Mouse (Mus musculus) ES-Bruce4 (cell line): ENCODE data around the gene Fosl1.
"Not testable (repeated sequence)": the region's sequence is repeated elsewhere in the genome, so short reads cannot be mapped to it uniquely, and the experiment has no call there.

Experiments used
- CTCF ChIP-seq: IDR thresholded peaks from one replicate; pipeline ENCODE4 v1.8.1; 2011; ENCODE audit warnings: low read depth, low read length
- EP300 ChIP-seq: IDR thresholded peaks from 2 replicates; pipeline ENCODE4 v1.6.1; 2011; ENCODE audit warnings: low read depth, low read length; ENCODE audit not compliant: insufficient read depth
- POLR2A ChIP-seq: IDR thresholded peaks from one replicate; pipeline ENCODE4 v1.8.1; 2011; ENCODE audit warnings: low read length; ENCODE audit not compliant: insufficient read depth

DNA sequence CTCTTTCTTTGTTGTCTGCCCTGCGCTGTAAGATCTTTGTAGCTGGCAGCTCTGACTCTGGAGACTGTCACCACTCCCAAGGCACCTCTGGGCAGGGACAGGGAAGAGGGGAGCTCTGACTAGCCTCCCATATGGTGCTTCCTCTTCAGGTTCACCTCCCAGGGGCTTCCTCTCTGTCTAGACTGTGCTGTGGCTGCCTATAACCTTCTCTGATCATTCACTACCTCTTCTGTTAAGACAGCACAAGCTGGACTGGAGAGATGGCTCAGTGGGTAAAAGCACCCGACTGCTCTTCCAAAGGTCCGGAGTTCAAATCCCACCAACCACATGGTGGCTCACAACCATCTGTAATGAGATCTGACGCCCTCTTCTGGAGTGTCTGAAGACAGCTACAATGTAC lies 46.3 kb upstream of the Fosl1 start:
- not testable (repeated sequence) for TF ChIP-seq POLR2A, CTCF, EP300
